Mouse (Mus musculus) cerebellum, postnatal 4 days (tissue): ENCODE measurements at regions not wholly inside any gene's neighbourhood (a gene's known extent, or its start where the extent isn't known, plus 50 kb on each side); places are given as distances from the start of the nearest gene placed in this dataset.
"Not testable (repeated sequence)": the region's sequence is repeated elsewhere in the genome, so short reads cannot be mapped to it uniquely, and the experiment has no call there.

Source experiments
- DNase-seq, 2 experiments: peaks; one replicate each; pipeline ENCODE4 v3.0.0; 2022; ENCODE audit warnings: low spot score in 2 of 2, mixed read lengths in 1 of 2

- DNase-seq = not testable (repeated sequence)
These were observed 60.8 kb upstream of the Dnajc1 start for GRCm38 (mm10) chr2:18453426-18453825.

- DNase-seq = no peak
These were observed 53.2 kb upstream of the Dnajc1 start for GRCm38 (mm10) chr2:18445809-18446208.
